Mouse (Mus musculus) macrophage (primary cell): ENCODE results near the gene Gje1. TPM values are rescaled to one million over a fixed set of nuclear protein-coding genes. Genes with fewer than 3 reads are reported as not detected.

ENCODE experiments used
- polyA plus RNA-seq: library from polyadenylated mRNA; stranded (reverse); fragments of 250-400 nt; gene quantifications from 3 replicates; pipeline ENCODE4 v1.2.4, GENCODE M21; 2018; ENCODE audit warnings: inconsistent platforms

The Gje1 gene
- polyA plus RNA-seq, 1 experiment from 2014 or later = not detected

Other genes with a start within 250 kb of the Gje1 start
- 1.8 to 2.7 TPM (median 2.6 TPM) in 3 replicates for gene Adgrg6, start 172.6 kb downstream of the Gje1 start, polyA plus RNA-seq
- gene Vta1, start 12.7 kb downstream of the Gje1 start, polyA plus RNA-seq = 51.9 to 116 TPM (median 65.1 TPM) in 3 replicates
- gene Nmbr, start 12.6 kb downstream of the Gje1 start, polyA plus RNA-seq = not detected in 3 replicates